Mouse (Mus musculus) embryonic facial prominence, embryonic 10.5 days (tissue): Measurements from ENCODE around the gene Babam1. TPM values are rescaled to one million over a fixed set of nuclear protein-coding genes. Genes with fewer than 3 reads are reported as not detected.

Experiments
- DNase-seq: peaks from one replicate; pipeline ENCODE4 v3.0.0-alpha.2; 2017; ENCODE audit warnings: low spot score
- H3K27ac ChIP-seq: fragments of 300-500 bp; sonication (generic); replicated peaks from 2 replicates; pipeline ENCODE4 v1.5.1; 2016; ENCODE audit warnings: mild to moderate bottlenecking
- H3K27me3 ChIP-seq: fragments of 300-500 bp; sonication (generic); replicated peaks from 2 replicates; pipeline ENCODE4 v1.6.1; 2016; ENCODE audit warnings: low read depth, mild to moderate bottlenecking; ENCODE audit not compliant: poor library complexity, severe bottlenecking
- H3K36me3 ChIP-seq: fragments of 300-500 bp; sonication (generic); replicated peaks from 2 replicates; pipeline ENCODE4 v1.6.1; 2016; ENCODE audit warnings: mild to moderate bottlenecking, moderate library complexity
- H3K4me1 ChIP-seq: fragments of 300-500 bp; sonication (generic); 2 replicates; pipeline ENCODE4 v1.6.1; 2016
- H3K4me3 ChIP-seq: fragments of 300-500 bp; sonication (generic); 2 replicates; pipeline ENCODE4 v1.5.1; 2016; ENCODE audit warnings: mild to moderate bottlenecking, moderate library complexity
- H3K9me3 ChIP-seq: fragments of 300-500 bp; sonication (generic); 2 replicates; pipeline ENCODE4 v1.6.1; 2016; ENCODE audit warnings: mild to moderate bottlenecking
- WGBS: fragments of 180-500 bp; shearing (Covaris S2); methylation state at CpG from one replicate; pipeline ENCODE4 v1.1.7; 2016; 5-methylcytosine and 5-hydroxymethylcytosine counted together
- polyA plus RNA-seq: library from polyadenylated mRNA; unstranded; fragments of >200 nt; fragmentation: Nextera tagmentation; extraction: Ambion mirVana; gene quantifications from 2 replicates; pipeline ENCODE4 v1.2.1, GENCODE M21; 2016

The Babam1 gene
- polyA plus RNA-seq, 1 experiment from 2014 or later = 110 TPM

DNA sequence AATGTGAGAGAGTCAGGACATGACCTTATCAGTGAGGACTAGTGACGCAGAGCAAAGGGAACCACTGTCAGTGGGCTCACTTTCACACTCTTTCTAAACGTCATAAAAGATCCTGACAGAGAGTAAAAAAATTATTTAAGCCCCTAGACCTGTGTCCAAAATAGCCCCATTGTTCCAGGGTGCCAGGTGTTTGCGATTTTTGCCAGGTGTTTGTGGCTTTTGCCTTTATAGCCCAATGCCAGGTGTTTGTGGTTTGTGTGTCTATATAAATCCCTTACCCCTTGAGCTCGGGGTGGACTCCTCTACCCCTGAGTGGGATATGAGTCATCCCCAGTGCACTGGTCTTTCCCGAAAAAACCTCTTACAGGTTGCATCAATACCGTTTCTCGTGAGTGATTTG lies 48.4 kb downstream of the Babam1 start:
- 83% methylated on average over 7 of the region's 7 CpGs for WGBS
- H3K36me3 ChIP-seq = no peaks in the 10 kb centered on the region
- no peaks in the 10 kb centered on the region for H3K9me3 ChIP-seq
- H3K27me3 ChIP-seq = peaks cover 18% of the 10 kb centered on the region
- no peak for DNase-seq
- H3K4me1 ChIP-seq = peaks cover 4% of the 10 kb centered on the region; the same call in 1 of the 2 replicates
- no peak overlapping the region for H3K27ac ChIP-seq
- H3K4me3 ChIP-seq = no peak overlapping the region

DNA sequence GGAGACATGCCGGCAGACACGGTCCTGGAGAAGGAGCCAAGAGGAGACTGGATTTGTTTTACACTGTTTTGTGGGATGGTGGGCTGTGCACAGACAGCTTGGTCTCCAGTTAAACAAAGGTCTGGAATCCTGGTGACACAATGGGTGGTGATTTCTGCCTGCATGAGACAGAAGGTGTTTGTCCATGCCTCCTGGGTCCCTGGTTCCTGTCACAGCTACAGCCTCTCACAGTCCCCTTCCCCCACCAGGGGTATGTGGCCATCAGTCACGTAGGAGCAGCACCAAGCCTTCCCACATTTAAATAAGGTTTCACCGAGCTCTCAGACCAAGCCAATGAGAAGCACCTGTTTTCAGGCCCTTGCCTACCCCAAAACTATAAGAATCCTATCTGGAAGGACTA lies 54.7 kb downstream of the Babam1 start:
- H3K4me1 ChIP-seq = no peaks in the 10 kb centered on the region; the same call in 1 of the 2 replicates
- H3K27me3 ChIP-seq = peaks cover 15% of the 10 kb centered on the region; the same call in 1 of the 2 replicates
- H3K4me3 ChIP-seq = no peak overlapping the region
- peak; percentile 6 for DNase-seq
- H3K27ac ChIP-seq = no peak overlapping the region
- WGBS = 70% methylated on average over 4 of the region's 4 CpGs
- peaks cover 2% of the 10 kb centered on the region for H3K36me3 ChIP-seq
- H3K9me3 ChIP-seq = no peaks in the 10 kb centered on the region

DNA sequence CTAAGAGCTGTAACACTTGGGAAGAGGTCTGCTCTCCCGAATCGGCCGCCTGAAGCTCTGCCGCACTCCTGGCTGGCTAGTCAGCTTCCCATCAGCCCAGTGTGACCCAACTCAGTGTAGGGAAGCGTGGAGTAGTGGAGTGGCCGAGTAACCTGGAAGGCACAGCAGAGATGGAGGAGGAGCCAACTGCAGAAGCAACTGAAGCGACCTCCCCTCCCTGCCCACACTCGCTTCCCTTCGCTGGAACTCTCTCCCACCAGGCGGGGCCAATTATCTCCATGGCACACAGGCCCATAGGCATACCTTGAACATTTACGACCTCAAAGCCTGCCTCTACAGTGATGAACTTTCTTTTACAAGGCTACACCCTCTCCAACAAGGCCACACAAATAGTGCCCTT lies 55.1 kb downstream of the Babam1 start:
- H3K27ac ChIP-seq = no peak overlapping the region
- peaks cover 15% of the 10 kb centered on the region; the same call in 1 of the 2 replicates for H3K27me3 ChIP-seq
- peaks cover 6% of the 10 kb centered on the region for H3K36me3 ChIP-seq
- H3K4me3 ChIP-seq = no peak overlapping the region
- no peaks in the 10 kb centered on the region for H3K9me3 ChIP-seq
- H3K4me1 ChIP-seq = peaks cover 1% of the 10 kb centered on the region; the same call in 1 of the 2 replicates
- WGBS = 48% methylated on average over 11 of the region's 11 CpGs
- DNase-seq = peak; percentile 8

DNA sequence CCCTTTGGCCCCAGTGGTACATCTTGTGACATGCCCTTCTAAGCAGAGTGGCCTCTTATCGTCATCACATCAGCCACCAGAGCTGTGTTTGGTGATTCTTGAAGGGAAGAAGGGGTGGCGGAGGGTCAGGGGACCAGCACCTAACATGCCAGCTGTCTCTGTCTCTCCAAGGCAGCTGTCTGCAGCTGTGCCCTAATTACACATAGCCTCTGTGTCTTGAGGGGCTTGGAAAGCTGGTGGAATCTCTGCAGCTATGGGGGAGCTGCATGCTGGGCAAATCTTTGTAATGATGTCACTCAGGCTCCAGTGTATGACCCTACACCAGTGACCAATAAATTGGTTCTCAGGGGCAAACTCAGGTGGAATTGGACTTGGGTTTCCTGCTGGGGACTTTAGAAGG lies 56.0 kb downstream of the Babam1 start:
- Histone ChIP-seq H3K4me1 (peaks cover 5% of the 10 kb centered on the region; the same call in 1 of the 2 replicates), H3K4me3 (no peak overlapping the region), H3K36me3 (peaks cover 15% of the 10 kb centered on the region), H3K27me3 (peaks cover 15% of the 10 kb centered on the region; the same call in 1 of the 2 replicates), H3K9me3 (no peaks in the 10 kb centered on the region), H3K27ac (no peak overlapping the region)
- 84% methylated on average over 2 of the region's 2 CpGs for WGBS
- peak; percentile 5 for DNase-seq

Other genes starting within 250 kb of the Babam1 start
- gene Myo9b, start 124.1 kb upstream of the Babam1 start, polyA plus RNA-seq = 27.9 and 28.6 TPM in 2 replicates
- 62.9 and 66.3 TPM in 2 replicates for gene Haus8, start 123.9 kb upstream of the Babam1 start, polyA plus RNA-seq
- gene Use1, start 30.0 kb upstream of the Babam1 start, polyA plus RNA-seq = 83.1 and 84.3 TPM in 2 replicates
- 4.0 and 5.0 TPM in 2 replicates for gene Ocel1, start 25.6 kb upstream of the Babam1 start, polyA plus RNA-seq
- gene Nr2f6, start 14.9 kb upstream of the Babam1 start, polyA plus RNA-seq = 63.6 and 78.0 TPM in 2 replicates
- gene Ushbp1, start 1.1 kb upstream of the Babam1 start, polyA plus RNA-seq = 5.4 and 5.5 TPM in 2 replicates
- gene Ankle1, start 9.1 kb downstream of the Babam1 start, polyA plus RNA-seq = 35.6 and 38.8 TPM in 2 replicates
- gene Abhd8, start 66.8 kb downstream of the Babam1 start, polyA plus RNA-seq = 66.4 and 69.4 TPM in 2 replicates
- gene Mrpl34, start 68.1 kb downstream of the Babam1 start, polyA plus RNA-seq = 223 and 236 TPM in 2 replicates
- gene Dda1, start 72.3 kb downstream of the Babam1 start, polyA plus RNA-seq = 131 and 134 TPM in 2 replicates
- gene Ano8, start 89.1 kb downstream of the Babam1 start, polyA plus RNA-seq = 2.4 and 3.2 TPM in 2 replicates
- 24.5 and 25.3 TPM in 2 replicates for gene Gtpbp3, start 91.2 kb downstream of the Babam1 start, polyA plus RNA-seq
- 58.0 and 59.2 TPM in 2 replicates for gene Plvap, start 114.9 kb downstream of the Babam1 start, polyA plus RNA-seq
- 0.12 and 0.26 TPM in 2 replicates for gene Ccdc194, start 128.8 kb downstream of the Babam1 start, polyA plus RNA-seq
- 5.8 and 7.2 TPM in 2 replicates for gene Bst2, start 140.6 kb downstream of the Babam1 start, polyA plus RNA-seq
- gene Mvb12a, start 146.1 kb downstream of the Babam1 start, polyA plus RNA-seq = 76.9 and 80.7 TPM in 2 replicates
- 0.52 and 0.54 TPM in 2 replicates for gene Tmem221, start 162.0 kb downstream of the Babam1 start, polyA plus RNA-seq
- 0.15 TPM in 1 of 2 replicates, not detected in the other for gene Nxnl1, start 169.7 kb downstream of the Babam1 start, polyA plus RNA-seq
- 21.8 and 30.7 TPM in 2 replicates for gene Slc27a1, start 172.0 kb downstream of the Babam1 start, polyA plus RNA-seq
- gene Pgls, start 195.3 kb downstream of the Babam1 start, polyA plus RNA-seq = 249 and 260 TPM in 2 replicates
- gene Fam129c, start 200.8 kb downstream of the Babam1 start, polyA plus RNA-seq = 4.8 and 5.0 TPM in 2 replicates
- 52.1 and 53.7 TPM in 2 replicates for gene Colgalt1, start 214.1 kb downstream of the Babam1 start, polyA plus RNA-seq